Mouse (Mus musculus) NIH3T3 (cell line): ENCODE measurements around the gene Taar7a.

Experiments
- DNase-seq: peaks from one replicate; pipeline ENCODE4 v3.0.0-alpha.2; 2012; ENCODE audit warnings: low read depth

The Taar7a gene

GRCm38 (mm10) chr10:23948026-23948425 lies 45.3 kb downstream of the Taar7a start:
- no peak for DNase-seq

- peak; percentile 28 for DNase-seq
Measured at GRCm38 (mm10) chr10:23942465-23942864, 50.8 kb downstream of the Taar7a start.
